Mouse (Mus musculus) intestine, embryonic 16.5 days (tissue): ENCODE measurements around the gene Rab3d. TPM values are rescaled to one million over a fixed set of nuclear protein-coding genes. Genes with fewer than 3 reads are reported as not detected.

ENCODE experiments used
- ATAC-seq: fragments of 200-750 bp; cut with Nextera tagmentation; 2 replicates; pipeline ENCODE4 v1.8.0; 2017; ENCODE audit warnings: moderate TSS enrichment, moderate library complexity
- H3K27ac ChIP-seq: fragments of 300-500 bp; sonication (generic); 2 replicates; pipeline ENCODE4 v1.5.1; 2014; ENCODE audit warnings: mild to moderate bottlenecking, low read length
- H3K27me3 ChIP-seq: fragments of 300-500 bp; sonication (generic); replicated peaks from 2 replicates; pipeline ENCODE4 v1.6.1; 2014; ENCODE audit warnings: low read length, control low read depth, mixed read lengths; ENCODE audit not compliant: control insufficient read depth, insufficient read depth
- H3K36me3 ChIP-seq: fragments of 300-500 bp; sonication (generic); 2 replicates; pipeline ENCODE4 v1.6.1; 2014; ENCODE audit warnings: low read length, control low read depth; ENCODE audit not compliant: control insufficient read depth, insufficient read depth
- H3K4me1 ChIP-seq: fragments of 300-500 bp; sonication (generic); 2 replicates; pipeline ENCODE4 v1.6.1; 2014; ENCODE audit warnings: low read length, control low read depth, mixed read lengths; ENCODE audit not compliant: control insufficient read depth, insufficient read depth
- H3K4me2 ChIP-seq: fragments of 300-500 bp; sonication (generic); 2 replicates; pipeline ENCODE4 v1.6.1; 2014; ENCODE audit warnings: low read depth, low read length, control low read depth
- H3K4me3 ChIP-seq: fragments of 300-500 bp; sonication (generic); 2 replicates; pipeline ENCODE4 v1.5.1; 2014; ENCODE audit warnings: mild to moderate bottlenecking, low read length
- H3K9ac ChIP-seq: fragments of 300-500 bp; sonication (generic); 2 replicates; pipeline ENCODE4 v1.6.1; 2014; ENCODE audit warnings: low read depth, low read length
- H3K9me3 ChIP-seq: fragments of 300-500 bp; sonication (generic); 2 replicates; pipeline ENCODE4 v1.6.1; 2016; ENCODE audit warnings: low read length, control low read depth; ENCODE audit not compliant: control insufficient read depth
- WGBS: fragments of 180-500 bp; shearing (Covaris S2); extraction: QIAGEN DNeasy Blood & Tissue Kit; methylation state at CpG from one replicate; pipeline ENCODE4 v1.1.7; 2014; 5-methylcytosine and 5-hydroxymethylcytosine counted together
- polyA plus RNA-seq: library from polyadenylated mRNA; unstranded; fragments of >200 nt; fragmentation: Nextera tagmentation; extraction: Ambion mirVana; gene quantifications from 2 replicates; pipeline ENCODE4 v1.2.1, GENCODE M21; 2015

Rab3d gene
- polyA plus RNA-seq = 47.5 and 47.9 TPM in 2 replicates

- Histone ChIP-seq H3K4me1 (peaks cover 9% of the 10 kb centered on the region; the same call in 1 of the 2 replicates), H3K27ac (peak within 1 kb of the TSS; percentile 77), H3K9ac (peak within 1 kb of the TSS; percentile 81), H3K4me2 (peak within 1 kb of the TSS; percentile 97), H3K27me3 (no peaks in the 10 kb centered on the region), H3K4me3 (peak within 1 kb of the TSS; percentile 81), H3K9me3 (no peaks in the 10 kb centered on the region), H3K36me3 (no peaks in the 10 kb centered on the region)
- ATAC-seq = peak; percentile 95
- WGBS = under 1% methylated on average over 35 of the region's 36 CpGs
These were observed at the start of gene Rab3d for GRCm38 (mm10) chr9:21918035-21918592. TSS of gene Rab3d (minus strand) at chr9:21918192.

- no peaks in the 10 kb centered on the region for H3K9me3 ChIP-seq
- H3K27ac ChIP-seq = no peak within 1 kb of the TSS
- ATAC-seq = peak; percentile 56
- 22% methylated on average over 8 of the region's 8 CpGs for whole genome bisulfite sequencing
- peaks cover 25% of the 10 kb centered on the region for H3K4me1 ChIP-seq
- H3K36me3 ChIP-seq = no peaks in the 10 kb centered on the region
- H3K27me3 ChIP-seq = peaks cover 29% of the 10 kb centered on the region
- H3K4me2 ChIP-seq = peak within 1 kb of the TSS; percentile 92
- H3K9ac ChIP-seq = peak within 1 kb of the TSS; percentile 56
- H3K4me3 ChIP-seq = peak within 1 kb of the TSS; percentile 52
These were observed 45.4 kb upstream of the Rab3d start, which contains the start of gene Epor for GRCm38 (mm10) chr9:21963417-21963816. TSS of gene Epor (minus strand) at chr9:21963506.

GRCm38 (mm10) chr9:21962416-21963059 is 44.5 kb upstream of the Rab3d start:
- Histone ChIP-seq H3K4me1 (peaks cover 25% of the 10 kb centered on the region), H3K9ac (peak overlapping the region; percentile 56), H3K27ac (no peak overlapping the region), H3K36me3 (no peaks in the 10 kb centered on the region), H3K4me3 (peak overlapping the region; percentile 52), H3K9me3 (no peaks in the 10 kb centered on the region), H3K27me3 (peaks cover 29% of the 10 kb centered on the region), H3K4me2 (peak overlapping the region; percentile 92)
- WGBS = 2% methylated on average over 34 of the region's 34 CpGs
- ATAC-seq = peak; percentile 83

GRCm38 (mm10) chr9:21962010-21962409 is 44.0 kb upstream of the Rab3d start:
- peaks cover 25% of the 10 kb centered on the region for H3K4me1 ChIP-seq
- peaks cover 29% of the 10 kb centered on the region for H3K27me3 ChIP-seq
- peak overlapping the region; percentile 52 for H3K4me3 ChIP-seq
- H3K4me2 ChIP-seq = peak overlapping the region; percentile 92
- peak; percentile 31 for ATAC-seq
- no peaks in the 10 kb centered on the region for H3K36me3 ChIP-seq
- H3K9ac ChIP-seq = peak overlapping the region; percentile 56
- H3K9me3 ChIP-seq = no peaks in the 10 kb centered on the region
- 2% methylated on average over 15 of the region's 15 CpGs for WGBS
- H3K27ac ChIP-seq = no peak overlapping the region

- 2% methylated on average over 35 of the region's 35 CpGs for WGBS
- Histone ChIP-seq H3K4me2 (peak overlapping the region; percentile 92), H3K4me1 (peaks cover 26% of the 10 kb centered on the region), H3K9me3 (no peaks in the 10 kb centered on the region), H3K36me3 (no peaks in the 10 kb centered on the region), H3K4me3 (peak overlapping the region; percentile 52), H3K27me3 (peaks cover 29% of the 10 kb centered on the region), H3K9ac (peak overlapping the region; percentile 56; the same call in 1 of the 2 replicates), H3K27ac (no peak overlapping the region)
- no peak for ATAC-seq
These were observed 43.5 kb upstream of the Rab3d start for GRCm38 (mm10) chr9:21961366-21961980.

GRCm38 (mm10) chr9:21960558-21961208 is 42.7 kb upstream of the Rab3d start:
- Histone ChIP-seq H3K4me1 (peaks cover 29% of the 10 kb centered on the region), H3K27ac (no peak overlapping the region), H3K4me3 (peak overlapping the region; percentile 52; the same call in 1 of the 2 replicates), H3K9me3 (no peaks in the 10 kb centered on the region), H3K4me2 (no peak overlapping the region), H3K36me3 (no peaks in the 10 kb centered on the region), H3K9ac (no peak overlapping the region), H3K27me3 (peaks cover 29% of the 10 kb centered on the region)
- 13% methylated on average over 26 of the region's 26 CpGs for WGBS
- no peak for ATAC-seq

- Histone ChIP-seq H3K27me3 (peaks cover 29% of the 10 kb centered on the region), H3K4me1 (peaks cover 29% of the 10 kb centered on the region), H3K4me3 (no peak overlapping the region), H3K36me3 (no peaks in the 10 kb centered on the region), H3K9me3 (no peaks in the 10 kb centered on the region), H3K9ac (no peak overlapping the region), H3K4me2 (no peak overlapping the region), H3K27ac (no peak overlapping the region)
- WGBS = 55% methylated on average over 9 of the region's 9 CpGs
- no peak for ATAC-seq
These were observed 42.1 kb upstream of the Rab3d start for GRCm38 (mm10) chr9:21960135-21960534.

GRCm38 (mm10) chr9:21959244-21959643 is 41.3 kb upstream of the Rab3d start:
- Histone ChIP-seq H3K27me3 (peaks cover 29% of the 10 kb centered on the region), H3K9me3 (no peaks in the 10 kb centered on the region), H3K4me3 (no peak overlapping the region), H3K36me3 (no peaks in the 10 kb centered on the region), H3K27ac (no peak overlapping the region), H3K9ac (no peak overlapping the region), H3K4me2 (no peak overlapping the region), H3K4me1 (peaks cover 29% of the 10 kb centered on the region)
- 92% methylated on average over 7 of the region's 7 CpGs for WGBS
- ATAC-seq = no peak

- H3K4me1 ChIP-seq = peaks cover 27% of the 10 kb centered on the region
- H3K27me3 ChIP-seq = peaks cover 28% of the 10 kb centered on the region
- 83% methylated on average over 5 of the region's 5 CpGs for WGBS
- H3K4me2 ChIP-seq = no peak overlapping the region
- no peaks in the 10 kb centered on the region for H3K9me3 ChIP-seq
- H3K9ac ChIP-seq = no peak overlapping the region
- ATAC-seq = no peak
- H3K27ac ChIP-seq = no peak overlapping the region
- no peak overlapping the region for H3K4me3 ChIP-seq
- H3K36me3 ChIP-seq = no peaks in the 10 kb centered on the region
These were observed 40.4 kb upstream of the Rab3d start for GRCm38 (mm10) chr9:21958372-21958771.
